Mouse (Mus musculus): ENCODE measurements at regions not wholly inside any gene's neighbourhood (a gene's known extent, or its start where the extent isn't known, plus 50 kb on each side); places are given as distances from the start of the nearest gene placed in this dataset.
A peak's percentile ranks its signal among the peaks of the same experiment; 100 is the strongest.

DNA sequence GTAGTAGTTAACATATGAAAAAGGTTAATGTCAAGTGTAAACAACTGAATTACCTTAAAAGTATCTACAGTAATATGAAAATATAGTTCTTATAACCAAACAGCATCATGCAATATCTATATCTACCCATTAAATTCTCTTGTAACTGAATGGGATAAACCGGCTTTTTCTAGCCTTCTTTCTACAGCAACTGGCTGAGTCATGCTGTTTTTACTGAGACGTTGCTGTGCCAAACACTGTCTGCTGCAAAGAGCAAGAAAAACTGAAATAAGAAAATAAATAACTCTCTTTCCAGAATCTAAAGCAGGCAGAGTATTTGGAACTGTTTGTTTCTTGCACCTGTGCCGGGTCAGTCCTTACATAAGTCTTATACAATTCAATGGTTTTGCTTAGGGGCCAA lies 74.0 kb downstream of the Nxf2 start:
- WGBS, result 83% methylated on average over 3 of the region's 3 CpGs
- no peaks in the 10 kb centered on the region for H3K36me3 ChIP-seq (ENCODE audit: control insufficient read depth, insufficient read depth, low read length)
- H3K9me3 ChIP-seq (ENCODE audit: control insufficient read depth, low read length), result no peaks in the 10 kb centered on the region
- no peak overlapping the region for H3K27ac ChIP-seq (replicated peaks; ENCODE audit: low read depth, low read length)
- H3K27me3 ChIP-seq (replicated peaks; ENCODE audit: control insufficient read depth, insufficient read depth, low read length), result no peaks in the 10 kb centered on the region
- no peaks in the 10 kb centered on the region for H3K4me1 ChIP-seq (ENCODE audit: control insufficient read depth, insufficient read depth, low read length)
- ATAC-seq (ENCODE audit: low read depth) (no peak), DNase-seq (ENCODE audit: low spot score) (no peak)
- H3K9ac ChIP-seq (ENCODE audit: low read depth, low read length), result no peak overlapping the region
- no peak overlapping the region for H3K4me2 ChIP-seq (ENCODE audit: low read depth, low read length)
- H3K4me3 ChIP-seq (ENCODE audit: low read depth, low read length), result no peak overlapping the region

DNA sequence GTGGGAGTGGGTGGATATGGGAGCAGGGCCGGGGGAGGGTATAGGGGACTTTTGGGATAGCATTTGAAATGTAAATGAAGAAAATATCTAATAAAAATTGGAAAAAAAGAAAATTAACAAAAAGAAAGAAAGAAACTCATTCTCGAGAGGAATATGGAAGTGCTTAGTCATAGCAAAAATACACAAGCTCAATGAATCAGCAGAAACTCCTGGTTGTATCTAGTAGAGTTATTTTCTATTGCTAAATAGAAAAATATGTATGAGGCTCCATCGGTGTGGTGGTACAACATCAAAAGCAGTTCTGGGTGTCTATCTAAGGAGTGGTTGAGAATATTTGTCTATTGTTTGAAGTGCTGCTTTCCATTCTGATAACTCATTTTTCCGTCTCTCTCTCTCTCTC lies 74.9 kb downstream of the Nxf2 start:
- no peaks in the 10 kb centered on the region for H3K9me3 ChIP-seq (ENCODE audit: control insufficient read depth, low read length)
- WGBS, result 88% methylated on average over 4 of the region's 4 CpGs
- no peak for ATAC-seq (ENCODE audit: low read depth)

DNA sequence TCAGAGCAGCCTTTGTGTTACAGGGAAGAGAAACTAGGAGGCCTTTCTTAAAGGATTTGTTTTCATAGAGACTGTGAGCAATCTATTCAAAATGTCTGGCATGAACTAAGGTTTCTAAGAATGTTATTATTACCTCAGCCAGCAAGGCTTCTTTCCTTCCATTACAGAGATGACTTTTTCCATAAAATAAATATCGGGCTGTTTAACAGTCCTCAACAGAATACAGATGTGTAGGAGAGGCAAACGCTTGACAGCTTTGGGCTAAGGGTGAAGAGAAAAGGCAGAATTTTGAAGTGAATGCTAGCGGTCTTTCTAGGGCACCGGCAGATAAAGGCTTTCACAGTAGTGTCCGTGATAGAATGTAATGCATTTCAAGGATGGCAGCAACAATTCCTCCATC lies 73.3 kb upstream of the Armcx2 start:
- DNase-seq (ENCODE audit: low spot score) (peak; percentile 15), ATAC-seq (ENCODE audit: low read depth) (no peak)
- Histone ChIP-seq H3K9ac (ENCODE audit: low read depth, low read length) (no peak overlapping the region), H3K9me3 (ENCODE audit: control insufficient read depth, low read length) (no peaks in the 10 kb centered on the region), H3K27me3 (replicated peaks; ENCODE audit: control insufficient read depth, insufficient read depth, low read length) (0 out of 2 replicates have a peak, but pooled peaks cover 2% of the 10 kb centered on the region), H3K4me1 (ENCODE audit: control insufficient read depth, insufficient read depth, low read length) (no peaks in the 10 kb centered on the region), H3K4me2 (ENCODE audit: low read depth, low read length) (no peak overlapping the region), H3K27ac (replicated peaks; ENCODE audit: low read depth, low read length) (peak overlapping the region; percentile 63), H3K4me3 (ENCODE audit: low read depth, low read length) (no peak overlapping the region), H3K36me3 (ENCODE audit: control insufficient read depth, insufficient read depth, low read length) (no peaks in the 10 kb centered on the region)
- WGBS, result 58% methylated on average over 5 of the region's 5 CpGs

More for the DNA sequence above, 74.9 kb downstream of the Nxf2 start:
- Histone ChIP-seq H3K4me2 (ENCODE audit: low read depth, low read length) (no peak overlapping the region), H3K36me3 (ENCODE audit: control insufficient read depth, insufficient read depth, low read length) (no peaks in the 10 kb centered on the region), H3K27ac (replicated peaks; ENCODE audit: low read depth, low read length) (no peak overlapping the region), H3K27me3 (replicated peaks; ENCODE audit: control insufficient read depth, insufficient read depth, low read length) (no peaks in the 10 kb centered on the region), H3K9ac (ENCODE audit: low read depth, low read length) (no peak overlapping the region), H3K4me3 (ENCODE audit: low read depth, low read length) (no peak overlapping the region), H3K4me1 (ENCODE audit: control insufficient read depth, insufficient read depth, low read length) (no peaks in the 10 kb centered on the region)
- no peak for DNase-seq (ENCODE audit: low spot score)

DNA sequence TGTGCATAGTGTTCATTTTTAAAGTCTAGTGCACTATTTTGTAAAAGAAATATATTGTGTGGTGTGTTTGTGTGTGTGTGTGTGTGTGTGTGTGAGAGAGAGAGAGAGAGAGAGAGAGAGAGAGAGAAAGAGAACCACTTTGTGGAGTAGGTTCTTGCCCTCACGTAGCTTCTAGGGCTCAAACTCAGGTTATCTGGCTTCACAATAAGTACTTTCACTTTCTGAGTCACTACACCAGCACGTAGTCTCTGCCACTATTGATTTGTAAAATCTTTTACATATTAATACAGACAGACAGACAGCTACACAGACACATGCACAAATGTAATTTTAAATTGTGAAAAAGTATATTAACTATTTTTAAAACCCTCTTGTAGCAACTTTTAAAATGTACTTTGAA lies 70.9 kb upstream of the Armcx2 start:
- H3K4me2 ChIP-seq (ENCODE audit: low read depth, low read length), result no peak overlapping the region
- H3K27me3 ChIP-seq (replicated peaks; ENCODE audit: control insufficient read depth, insufficient read depth, low read length), result peaks cover 2% of the 10 kb centered on the region; the same call in 1 of the 2 replicates
- no peaks in the 10 kb centered on the region for H3K4me1 ChIP-seq (ENCODE audit: control insufficient read depth, insufficient read depth, low read length)
- 59% methylated on average over 2 of the region's 2 CpGs for WGBS
- DNase-seq (ENCODE audit: low spot score) (no peak), ATAC-seq (ENCODE audit: low read depth) (no peak)
- no peak overlapping the region for H3K27ac ChIP-seq (replicated peaks; ENCODE audit: low read depth, low read length)
- H3K9ac ChIP-seq (ENCODE audit: low read depth, low read length), result no peak overlapping the region
- H3K36me3 ChIP-seq (ENCODE audit: control insufficient read depth, insufficient read depth, low read length), result no peaks in the 10 kb centered on the region
- H3K4me3 ChIP-seq (ENCODE audit: low read depth, low read length), result no peak overlapping the region
- no peaks in the 10 kb centered on the region for H3K9me3 ChIP-seq (ENCODE audit: control insufficient read depth, low read length)

DNA sequence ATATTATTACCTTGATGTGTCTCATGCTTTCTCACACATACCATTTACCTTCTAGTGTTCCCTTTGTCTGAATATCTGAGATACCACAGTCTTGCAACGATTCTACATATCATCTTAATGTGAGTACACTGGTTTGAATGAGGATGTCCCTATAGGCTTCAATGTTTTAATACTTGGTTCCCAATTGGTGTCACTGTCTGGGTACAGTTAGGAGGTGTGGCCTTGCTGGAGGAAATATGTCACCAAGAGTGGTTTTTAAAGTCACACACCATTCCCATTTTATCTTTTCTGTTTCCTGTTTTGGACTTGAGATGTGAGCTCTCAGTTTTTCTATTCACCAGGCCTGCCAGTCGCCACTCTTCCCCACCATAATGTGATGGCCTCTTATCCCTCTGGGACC lies 69.8 kb upstream of the Armcx2 start:
- Histone ChIP-seq H3K9ac (ENCODE audit: low read depth, low read length) (no peak overlapping the region), H3K4me3 (ENCODE audit: low read depth, low read length) (no peak overlapping the region), H3K4me2 (ENCODE audit: low read depth, low read length) (no peak overlapping the region), H3K9me3 (ENCODE audit: control insufficient read depth, low read length) (no peaks in the 10 kb centered on the region), H3K4me1 (ENCODE audit: control insufficient read depth, insufficient read depth, low read length) (no peaks in the 10 kb centered on the region), H3K27me3 (replicated peaks; ENCODE audit: control insufficient read depth, insufficient read depth, low read length) (peaks cover 2% of the 10 kb centered on the region; the same call in 1 of the 2 replicates), H3K36me3 (ENCODE audit: control insufficient read depth, insufficient read depth, low read length) (no peaks in the 10 kb centered on the region), H3K27ac (replicated peaks; ENCODE audit: low read depth, low read length) (no peak overlapping the region)
- WGBS, result 73% methylated on average over 2 of the region's 2 CpGs
- ATAC-seq (ENCODE audit: low read depth) (no peak), DNase-seq (ENCODE audit: low spot score) (no peak)

DNA sequence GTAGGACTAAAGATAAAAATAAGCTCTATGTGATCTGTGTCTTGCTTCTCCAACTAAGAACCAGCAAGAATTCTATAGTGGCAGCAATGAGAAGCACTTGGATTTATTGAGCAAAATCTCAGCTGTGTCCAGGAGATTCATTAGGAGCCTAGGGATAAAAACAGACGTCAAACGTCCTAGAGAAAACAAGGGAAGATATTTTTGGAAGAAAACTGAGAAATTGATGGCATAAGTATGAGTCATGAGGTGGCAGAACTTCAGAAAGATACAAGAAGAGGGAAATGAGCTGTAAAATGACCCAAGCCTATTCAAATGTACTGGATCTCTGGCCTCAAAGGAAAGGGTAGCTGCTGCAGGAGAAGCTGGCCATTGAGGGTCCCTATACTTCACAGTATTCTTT lies 65.7 kb upstream of the Armcx2 start:
- no peak for ATAC-seq (ENCODE audit: low read depth)
- Histone ChIP-seq H3K4me3 (ENCODE audit: low read depth, low read length) (no peak overlapping the region), H3K9me3 (ENCODE audit: control insufficient read depth, low read length) (no peaks in the 10 kb centered on the region), H3K9ac (ENCODE audit: low read depth, low read length) (no peak overlapping the region), H3K4me1 (ENCODE audit: control insufficient read depth, insufficient read depth, low read length) (no peaks in the 10 kb centered on the region), H3K36me3 (ENCODE audit: control insufficient read depth, insufficient read depth, low read length) (no peaks in the 10 kb centered on the region), H3K27ac (replicated peaks; ENCODE audit: low read depth, low read length) (no peak overlapping the region), H3K27me3 (replicated peaks; ENCODE audit: control insufficient read depth, insufficient read depth, low read length) (no peaks in the 10 kb centered on the region; the same call in 1 of the 2 replicates), H3K4me2 (ENCODE audit: low read depth, low read length) (no peak overlapping the region)
- no peak for DNase-seq (ENCODE audit: low spot score)
- WGBS, result 57% methylated on average over 2 of the region's 2 CpGs

DNA sequence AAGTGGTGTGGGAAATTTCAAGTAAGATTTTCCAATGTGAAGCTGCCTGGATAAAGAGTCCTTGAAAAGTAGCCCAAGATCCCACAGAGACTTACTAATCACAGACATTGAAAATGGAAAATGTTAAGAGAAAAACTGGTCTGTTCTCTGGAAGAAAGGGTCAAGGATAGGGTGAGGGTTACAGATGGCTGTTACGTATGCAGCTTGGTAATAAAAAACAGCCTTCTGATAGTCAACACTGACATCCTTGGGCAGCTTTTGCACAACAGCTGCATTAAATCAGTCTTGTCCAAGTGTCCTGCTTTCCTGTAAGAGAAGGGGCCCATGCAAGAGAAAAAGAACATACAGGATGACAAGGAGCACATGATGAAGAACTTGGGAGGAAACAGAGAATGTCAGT lies 64.6 kb upstream of the Armcx2 start:
- no peak overlapping the region for H3K27ac ChIP-seq (replicated peaks; ENCODE audit: low read depth, low read length)
- H3K9ac ChIP-seq (ENCODE audit: low read depth, low read length), result no peak overlapping the region
- H3K4me1 ChIP-seq (ENCODE audit: control insufficient read depth, insufficient read depth, low read length), result no peaks in the 10 kb centered on the region
- H3K36me3 ChIP-seq (ENCODE audit: control insufficient read depth, insufficient read depth, low read length), result no peaks in the 10 kb centered on the region
- H3K4me3 ChIP-seq (ENCODE audit: low read depth, low read length), result no peak overlapping the region
- DNase-seq (ENCODE audit: low spot score) (no peak), ATAC-seq (ENCODE audit: low read depth) (no peak; the same call in 1 of the 2 replicates)
- H3K4me2 ChIP-seq (ENCODE audit: low read depth, low read length), result no peak overlapping the region
- WGBS, result 32% methylated on average over 1 of the region's 1 CpGs
- no peaks in the 10 kb centered on the region for H3K9me3 ChIP-seq (ENCODE audit: control insufficient read depth, low read length)
- H3K27me3 ChIP-seq (replicated peaks; ENCODE audit: control insufficient read depth, insufficient read depth, low read length), result no peaks in the 10 kb centered on the region; the same call in 1 of the 2 replicates

DNA sequence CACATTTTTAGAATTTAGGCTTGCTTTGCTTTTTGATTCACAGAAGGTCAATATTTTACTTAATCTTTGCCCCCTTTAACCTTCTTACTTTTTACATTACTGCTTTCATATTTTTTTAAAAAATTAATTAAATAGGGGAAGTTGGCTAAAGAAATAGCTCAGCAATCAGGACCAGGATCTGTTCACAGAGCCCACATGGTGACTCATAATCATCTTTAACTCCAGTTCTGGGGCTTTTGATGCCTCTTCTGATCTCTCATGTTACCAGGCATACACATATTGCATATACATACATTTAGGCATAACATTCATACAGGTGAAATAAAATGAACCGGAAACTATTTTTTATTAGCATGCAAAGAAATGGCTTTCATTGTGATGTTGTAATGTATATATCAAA lies 52.6 kb upstream of the Armcx2 start:
- no peak overlapping the region for H3K9ac ChIP-seq (ENCODE audit: low read depth, low read length)
- no peak overlapping the region for H3K4me3 ChIP-seq (ENCODE audit: low read depth, low read length)
- no peaks in the 10 kb centered on the region for H3K9me3 ChIP-seq (ENCODE audit: control insufficient read depth, low read length)
- no peak overlapping the region for H3K27ac ChIP-seq (replicated peaks; ENCODE audit: low read depth, low read length)
- 68% methylated on average over 1 of the region's 1 CpGs for WGBS
- ATAC-seq (ENCODE audit: low read depth), result no peak
- H3K27me3 ChIP-seq (replicated peaks; ENCODE audit: control insufficient read depth, insufficient read depth, low read length), result peaks cover 7% of the 10 kb centered on the region; the same call in 1 of the 2 replicates
- H3K4me2 ChIP-seq (ENCODE audit: low read depth, low read length), result no peak overlapping the region
- no peaks in the 10 kb centered on the region for H3K36me3 ChIP-seq (ENCODE audit: control insufficient read depth, insufficient read depth, low read length)
- no peaks in the 10 kb centered on the region for H3K4me1 ChIP-seq (ENCODE audit: control insufficient read depth, insufficient read depth, low read length)
- DNase-seq (ENCODE audit: low spot score), result no peak
